Mouse (Mus musculus) spleen, adult 2 months (tissue): ENCODE measurements at regions not wholly inside any gene's neighbourhood (a gene's known extent, or its start where the extent isn't known, plus 50 kb on each side); places are given as distances from the start of the nearest gene placed in this dataset.

Experiments used
- CTCF ChIP-seq: fragments of 200-500 bp; IDR thresholded peaks from 2 replicates; pipeline ENCODE4 v1.5.1; 2011; ENCODE audit warnings: mild to moderate bottlenecking, inconsistent platforms; ENCODE audit not compliant: insufficient read depth, insufficient read length, insufficient replicate concordance; ENCODE audit errors: extremely low read depth
- POLR2A ChIP-seq: fragments of 200-500 bp; IDR thresholded peaks from 2 replicates; pipeline ENCODE4 v1.6.1; 2011; ENCODE audit warnings: low read depth, low read length, inconsistent platforms

GRCm38 (mm10) chr15:93961950-93962349 is 366.3 kb upstream of the Prickle1 start:
- TF ChIP-seq CTCF (no peak), POLR2A (no peak)
